Mouse (Mus musculus): ENCODE results near the gene Gm12887. TPM values are rescaled to one million over a fixed set of nuclear protein-coding genes. Genes with fewer than 3 reads are reported as not detected.

Gene Gm12887
- not detected for polyA plus RNA-seq (2015; fragmentation: Illumina TruSeq; extraction: RNeasy Lipid Tissue Mini Kit (QIAGEN cat#74804); ENCODE audit: insufficient read depth, low replicate concordance)

DNA sequence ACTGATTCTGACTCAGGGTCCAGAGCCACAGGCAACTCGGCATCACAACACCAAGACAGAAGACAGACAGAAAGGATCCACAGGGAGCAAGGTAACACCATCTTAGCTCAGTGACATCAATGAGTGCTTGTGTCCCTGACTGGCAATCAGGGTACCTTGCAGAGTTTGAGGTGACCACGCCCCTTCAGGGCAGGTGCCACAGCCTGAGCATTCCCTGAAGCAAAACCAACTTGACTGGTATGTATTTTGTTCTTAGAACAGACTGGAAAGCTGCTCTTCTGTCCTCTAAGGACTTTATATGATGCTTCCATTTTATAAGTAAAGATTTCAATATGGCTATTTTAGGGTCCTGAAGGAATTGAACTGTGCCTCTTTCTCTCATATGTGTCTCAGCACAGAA is at the start of gene Gm12887:
Gene Gm12887, minus strand, starts transcription at position 101 of the 400 bp plus-strand sequence.

Other genes with a start within 250 kb of the Gm12887 start
- not detected for gene Gm12886, start 199.0 kb downstream of the Gm12887 start, polyA plus RNA-seq (2015; fragmentation: Illumina TruSeq; extraction: RNeasy Lipid Tissue Mini Kit (QIAGEN cat#74804); ENCODE audit: insufficient read depth, low replicate concordance)